Mouse (Mus musculus) brown adipose tissue, adult 24 weeks (tissue): Measurements from ENCODE around the gene Hrasls. TPM values are rescaled to one million over a fixed set of nuclear protein-coding genes. Genes with fewer than 3 reads are reported as not detected.
A peak's percentile ranks its signal among the peaks of the same experiment; 100 is the strongest.

Experiments used
- H3K27ac ChIP-seq: fragments of 200-500 bp; replicated peaks from 2 replicates; pipeline ENCODE4 v1.5.1; 2012; ENCODE audit warnings: low read depth, mild to moderate bottlenecking, low read length
- H3K4me1 ChIP-seq: fragments of 200-500 bp; 2 replicates; pipeline ENCODE4 v1.6.1; 2012; ENCODE audit warnings: low read length, mixed read lengths; ENCODE audit not compliant: control insufficient read depth, insufficient read depth, insufficient read length
- H3K4me3 ChIP-seq: fragments of 200-500 bp; 2 replicates; pipeline ENCODE4 v1.5.1; 2012; ENCODE audit warnings: low read depth, mild to moderate bottlenecking, low read length, moderate library complexity; ENCODE audit not compliant: insufficient read depth
- polyA plus RNA-seq: library from polyadenylated mRNA; stranded (reverse); fragments of >200 nt; gene quantifications from 2 replicates; pipeline ENCODE4 v1.2.4, GENCODE M21; 2012; ENCODE audit not compliant: missing spikeins, insufficient read depth, insufficient read length

Hrasls gene
- 0.79 and 1.9 TPM in 2 replicates for polyA plus RNA-seq

DNA sequence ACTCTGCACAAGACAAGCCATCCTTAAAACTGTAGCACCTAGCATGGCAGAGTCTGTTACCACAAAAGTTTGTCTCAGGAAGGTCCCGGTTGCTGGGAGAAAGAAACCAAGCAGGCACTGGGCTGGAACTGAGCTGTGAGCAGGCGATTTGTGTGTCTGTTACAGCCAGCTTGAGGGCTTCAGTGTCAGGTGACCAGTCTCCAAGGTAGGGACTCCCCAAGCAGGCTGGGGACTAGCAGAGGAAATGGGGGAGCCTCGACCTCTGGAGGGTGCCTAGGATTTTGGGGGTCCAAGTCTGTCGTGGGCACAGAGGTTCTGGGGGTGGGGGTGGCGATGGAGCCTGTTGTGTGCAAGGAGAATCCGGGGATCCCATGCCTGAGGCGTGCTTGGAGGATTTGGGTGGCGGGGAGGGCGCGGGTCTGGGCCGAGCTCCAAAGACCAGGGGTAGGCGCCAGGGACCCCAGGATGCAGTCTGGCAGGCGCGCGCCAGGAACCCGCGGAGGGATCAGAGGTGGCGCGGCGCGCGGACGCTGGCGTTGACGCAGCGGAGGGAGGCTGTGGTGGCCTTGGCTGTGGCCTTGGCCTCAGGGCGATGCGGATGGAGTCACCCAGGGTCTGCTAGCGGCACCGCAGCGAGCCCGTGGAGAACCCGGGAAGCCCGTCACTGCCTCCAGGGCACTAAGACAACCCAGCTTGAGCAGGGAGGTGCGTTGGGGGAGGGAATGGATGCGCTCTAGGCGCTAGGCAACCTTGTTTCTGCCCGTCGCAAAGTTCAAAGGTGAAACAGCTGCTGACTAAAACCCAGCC, at the start of gene Hrasls:
Gene Hrasls, plus strand, starts transcription at position 91 of the 807 bp plus-strand sequence.
- Histone ChIP-seq H3K4me1 (no peaks in the 10 kb centered on the region), H3K27ac (no peak within 1 kb of the TSS), H3K4me3 (peak within 1 kb of the TSS; percentile 30; the same call in 1 of the 2 replicates)

GRCm38 (mm10) chr16:29162271-29162670, 47.2 kb upstream of the Hrasls start:
- Histone ChIP-seq H3K4me1 (no peaks in the 10 kb centered on the region; the same call in 1 of the 2 replicates), H3K27ac (no peak overlapping the region), H3K4me3 (no peak overlapping the region)

- Histone ChIP-seq H3K27ac (no peak overlapping the region), H3K4me1 (no peaks in the 10 kb centered on the region; the same call in 1 of the 2 replicates), H3K4me3 (no peak overlapping the region)
Measured at GRCm38 (mm10) chr16:29167051-29167450, 42.4 kb upstream of the Hrasls start.

GRCm38 (mm10) chr16:29171741-29172140, 37.8 kb upstream of the Hrasls start:
- Histone ChIP-seq H3K4me3 (no peak overlapping the region), H3K4me1 (peaks cover 3% of the 10 kb centered on the region; the same call in 1 of the 2 replicates), H3K27ac (no peak overlapping the region)

DNA sequence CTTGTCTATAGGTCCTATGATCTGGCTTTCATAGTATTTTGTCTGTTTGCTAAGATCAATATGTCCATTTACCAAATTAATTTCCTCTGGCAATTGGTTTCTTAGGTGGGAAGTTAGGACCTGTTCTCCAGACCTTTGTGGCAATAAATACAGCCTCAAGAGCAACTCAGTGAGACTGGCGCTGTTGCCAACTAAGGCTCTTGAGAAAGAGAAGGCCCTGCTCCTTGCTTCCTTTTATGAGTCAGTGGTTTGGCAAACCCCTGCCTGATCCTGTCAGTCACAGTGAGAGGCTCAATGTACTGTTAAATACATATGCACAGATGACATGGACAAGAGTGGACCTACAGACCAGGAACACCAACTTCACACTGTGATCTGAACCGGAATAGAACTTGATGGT, 36.3 kb upstream of the Hrasls start:
- Histone ChIP-seq H3K4me1 (peaks cover 3% of the 10 kb centered on the region; the same call in 1 of the 2 replicates), H3K4me3 (no peak overlapping the region), H3K27ac (no peak overlapping the region)

DNA sequence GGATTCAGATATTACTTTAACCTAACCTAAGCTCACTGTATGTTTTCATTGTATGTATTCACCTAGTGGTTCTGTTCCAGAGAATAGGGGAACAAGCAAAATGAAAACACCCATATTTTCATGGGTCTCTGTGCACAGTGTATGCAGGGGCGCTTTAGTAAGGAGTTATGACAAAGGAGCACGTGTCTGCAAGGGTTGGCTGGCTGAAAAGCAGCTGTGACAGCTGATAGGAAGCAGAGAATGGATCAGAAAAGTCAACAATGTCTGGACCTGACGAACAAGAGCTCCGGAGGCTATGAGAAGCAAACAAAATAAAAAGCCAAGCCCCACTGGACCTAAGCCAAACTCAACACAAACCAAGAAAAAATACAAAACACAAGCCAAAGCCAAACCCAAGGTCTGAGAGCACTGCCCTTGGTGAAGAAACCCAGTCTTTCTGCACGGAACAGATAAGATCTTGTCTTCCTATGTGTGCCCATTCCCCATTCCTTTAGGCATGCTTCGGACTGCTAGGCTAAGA, 34.6 kb upstream of the Hrasls start:
- no peak overlapping the region for H3K4me3 ChIP-seq
- peaks cover 3% of the 10 kb centered on the region; the same call in 1 of the 2 replicates for H3K4me1 ChIP-seq
- no peak overlapping the region for H3K27ac ChIP-seq

- no peak overlapping the region for H3K27ac ChIP-seq
Measured at GRCm38 (mm10) chr16:29192911-29193310, 16.6 kb upstream of the Hrasls start.

DNA sequence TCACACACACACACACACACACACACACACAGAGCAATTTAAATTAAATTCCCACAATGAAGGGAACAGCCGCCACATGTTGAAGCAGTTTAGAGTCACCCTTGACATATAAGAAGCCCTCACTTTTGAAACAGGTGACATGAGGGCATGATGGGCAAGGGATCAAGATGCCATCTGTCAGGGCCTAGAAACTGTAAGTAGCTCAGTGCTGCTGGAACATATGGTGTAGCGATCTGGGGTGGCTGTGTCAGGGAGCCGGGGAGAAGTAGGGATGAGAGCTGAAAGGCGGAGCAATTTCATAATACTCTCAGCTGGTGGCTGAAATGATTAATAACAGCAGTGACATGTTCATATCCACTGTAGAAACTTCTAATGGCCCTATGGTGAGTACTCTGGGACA, 15.5 kb upstream of the Hrasls start:
- Histone ChIP-seq H3K27ac (no peak overlapping the region), H3K4me3 (no peak overlapping the region), H3K4me1 (no peaks in the 10 kb centered on the region)

More at GRCm38 (mm10) chr16:29192911-29193310, 16.6 kb upstream of the Hrasls start:
- Histone ChIP-seq H3K4me3 (no peak overlapping the region), H3K4me1 (no peaks in the 10 kb centered on the region)

DNA sequence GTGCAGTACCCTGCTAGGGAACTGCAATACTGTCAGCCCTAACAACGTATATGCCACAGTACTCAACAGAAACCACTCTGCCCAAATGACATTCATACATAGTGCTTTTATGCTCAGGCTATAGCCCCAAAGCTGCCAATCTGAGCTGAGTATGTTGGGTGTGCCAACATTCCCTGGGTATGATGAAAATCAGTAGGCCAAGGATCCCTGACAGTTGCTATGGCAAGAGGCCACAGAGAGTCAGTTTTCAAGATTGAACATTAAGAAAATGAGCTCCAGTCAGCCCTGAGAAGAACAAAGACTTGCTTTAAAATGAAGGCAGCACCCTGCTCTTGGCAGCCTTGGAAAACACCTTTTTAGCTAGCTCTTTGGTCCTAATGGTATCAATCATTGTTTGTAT, 14.3 kb upstream of the Hrasls start:
- Histone ChIP-seq H3K4me1 (no peaks in the 10 kb centered on the region), H3K4me3 (no peak overlapping the region), H3K27ac (no peak overlapping the region)

DNA sequence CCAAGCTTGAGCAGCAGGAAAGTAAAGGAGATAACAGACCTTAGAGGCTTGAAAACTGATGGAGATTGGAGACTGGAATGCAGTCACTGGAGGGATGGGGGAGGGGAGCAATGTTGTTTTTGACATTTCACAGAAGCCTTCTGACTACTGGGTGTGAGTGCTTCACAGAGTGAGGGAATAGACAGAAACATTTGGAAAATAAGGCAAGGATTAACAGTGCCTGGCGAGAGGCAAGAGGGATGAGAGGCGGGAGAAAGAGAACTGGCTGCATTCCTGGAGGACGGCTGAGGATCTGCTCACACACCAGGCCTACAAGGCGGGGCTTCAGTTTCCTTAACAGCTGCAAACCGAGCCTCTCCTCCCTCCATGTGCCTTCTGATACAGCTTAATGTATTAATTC, 11.0 kb upstream of the Hrasls start:
- H3K4me3 ChIP-seq, result no peak overlapping the region
- no peak overlapping the region for H3K27ac ChIP-seq
- H3K4me1 ChIP-seq, result no peaks in the 10 kb centered on the region

GRCm38 (mm10) chr16:29201146-29201545, 8.3 kb upstream of the Hrasls start:
- Histone ChIP-seq H3K4me1 (no peaks in the 10 kb centered on the region), H3K4me3 (no peak overlapping the region), H3K27ac (no peak overlapping the region)

GRCm38 (mm10) chr16:29204875-29205274, 4.6 kb upstream of the Hrasls start:
- H3K4me3 ChIP-seq, result no peak overlapping the region
- no peaks in the 10 kb centered on the region for H3K4me1 ChIP-seq
- no peak overlapping the region for H3K27ac ChIP-seq

- Histone ChIP-seq H3K4me3 (no peak overlapping the region), H3K4me1 (no peaks in the 10 kb centered on the region), H3K27ac (no peak overlapping the region)
Measured at GRCm38 (mm10) chr16:29205581-29205980, 3.9 kb upstream of the Hrasls start.

DNA sequence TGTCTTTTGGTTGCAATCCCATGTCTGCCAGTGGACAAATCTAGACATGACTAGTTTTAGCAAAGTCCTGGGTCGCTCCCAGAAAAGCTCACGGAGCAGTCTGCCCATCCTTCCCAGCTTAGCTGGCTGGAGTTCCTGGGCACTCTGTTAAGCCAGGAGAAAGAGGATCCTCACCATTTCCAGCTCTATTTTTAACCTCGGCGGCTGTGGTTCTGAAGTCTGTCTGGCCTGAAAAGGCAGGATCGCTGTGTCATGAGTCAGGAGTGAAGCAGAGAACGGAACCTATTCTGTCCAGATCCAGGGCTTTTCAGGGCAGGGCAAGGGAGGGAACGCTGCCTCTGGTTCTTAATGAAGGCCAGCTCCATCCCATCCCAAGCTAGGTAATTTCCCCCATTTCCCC, 654 bp upstream of the Hrasls start:
- H3K27ac ChIP-seq, result no peak overlapping the region
- H3K4me1 ChIP-seq, result no peaks in the 10 kb centered on the region
- H3K4me3 ChIP-seq, result no peak overlapping the region

GRCm38 (mm10) chr16:29216395-29217295, 7.2 kb downstream of the Hrasls start:
- Histone ChIP-seq H3K4me1 (no peaks in the 10 kb centered on the region), H3K4me3 (no peak overlapping the region)

More at GRCm38 (mm10) chr16:29216395-29217295, 7.2 kb downstream of the Hrasls start:
- H3K27ac ChIP-seq, result no peak overlapping the region
